Comparison of ENCODE assay signal across 8 mouse cellular contexts in the genomic region with DNA sequence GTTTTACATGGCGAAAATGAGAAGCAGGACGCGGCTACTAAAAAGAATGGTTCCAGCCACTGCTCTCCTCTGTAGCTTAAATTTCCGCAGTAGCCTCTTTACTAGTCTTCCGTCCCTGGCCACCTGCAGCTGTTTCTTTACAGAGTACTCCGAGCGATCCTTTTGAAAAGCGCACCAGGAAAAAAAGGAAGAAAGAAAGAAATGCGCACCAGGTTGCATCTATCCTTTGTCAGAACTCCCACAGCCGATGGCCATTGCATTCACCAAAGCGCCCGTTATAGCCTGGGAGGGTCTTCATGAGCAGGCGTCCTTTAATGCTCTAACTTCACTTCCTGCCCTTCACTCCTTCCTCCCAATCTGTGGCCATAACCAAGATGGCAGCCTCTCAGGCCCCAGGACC. TPM values are rescaled to one million over a fixed set of nuclear protein-coding genes. Genes with fewer than 3 reads are reported as not detected.
DNase-seq lines count a peak whose midpoint lies in the region; ATAC-seq and TF ChIP-seq lines count a peak whose summit lies in the region.

A gene (minus strand): TSS at position 354 of the 400 bp plus-strand sequence.

- ATAC-seq in forebrain, embryonic 14.5 days, result no peak
- no peak; the same call in 1 of the 2 replicates for ATAC-seq in neural tube, embryonic 15.5 days (ENCODE audit: low FRiP score)
- ATAC-seq in erythroid progenitor cell, adult 5-6 weeks (replicated peaks; ENCODE audit: low FRiP score, poor library complexity, severe bottlenecking), result no peak

- peaks cover 19% of the 10 kb centered on the region; the same call in 1 of the 2 replicates for H3K27me3 ChIP-seq in forebrain, embryonic 14.5 days (replicated peaks; ENCODE audit: control insufficient read depth, insufficient read depth, low read length)
- peaks cover 5% of the 10 kb centered on the region; the same call in 1 of the 2 replicates for H3K27me3 ChIP-seq in neural tube, embryonic 15.5 days (replicated peaks)

- H3K4me1 ChIP-seq in forebrain, embryonic 14.5 days (ENCODE audit: control insufficient read depth, insufficient read depth, low read length), result no peaks in the 10 kb centered on the region
- peaks cover 33% of the 10 kb centered on the region for H3K4me1 ChIP-seq in neural tube, embryonic 15.5 days

- intact Hi-C loops in left cerebral cortex, adult 2 months (cut with DNase I), result loop anchor here (5.0 kb wide), 2 partner anchors 36 to 51 kb away; no protein-coding TSS in a partner anchor
- intact Hi-C loops in left cerebral cortex, postnatal 25 days (cut with DNase I), result loop anchor here (2.0 kb wide), 1 partner anchor 21 kb away; no protein-coding TSS in a partner anchor

- peak within 1 kb of the TSS; percentile 94 for H3K27ac ChIP-seq in left cerebral cortex, adult 2 months
- H3K27ac ChIP-seq in forebrain, embryonic 14.5 days (ENCODE audit: low read depth, low read length), result peak within 1 kb of the TSS; percentile 80
- H3K27ac ChIP-seq in neural tube, embryonic 15.5 days (replicated peaks), result peak within 1 kb of the TSS; percentile 90

- no peaks in the 10 kb centered on the region for H3K9me3 ChIP-seq in forebrain, embryonic 14.5 days (replicated peaks; ENCODE audit: control insufficient read depth, low read length)
- H3K9me3 ChIP-seq in neural tube, embryonic 15.5 days (replicated peaks), result no peaks in the 10 kb centered on the region

- H3K4me3 ChIP-seq in left cerebral cortex, adult 2 months, result peak within 1 kb of the TSS; percentile 85
- H3K4me3 ChIP-seq in forebrain, embryonic 14.5 days (ENCODE audit: low read depth, low read length), result peak within 1 kb of the TSS; percentile 71
- peak within 1 kb of the TSS; percentile 65 for H3K4me3 ChIP-seq in neural tube, embryonic 15.5 days (replicated peaks)

- peak within 1 kb of the TSS; percentile 88 for H3K9ac ChIP-seq in forebrain, embryonic 14.5 days (ENCODE audit: low read length)
- H3K9ac ChIP-seq in neural tube, embryonic 15.5 days (replicated peaks), result peak within 1 kb of the TSS; percentile 73

- 2% methylated on average over 13 of the region's 13 CpGs for WGBS in forebrain, embryonic 14.5 days
- 2% methylated on average over 13 of the region's 13 CpGs for WGBS in neural tube, embryonic 15.5 days

- no peak for DNase-seq in left cerebral cortex, adult 2 months (ENCODE audit: extremely low spot score in 1 of 2, low spot score in 2 of 2)
- no peak for DNase-seq in left cerebral cortex, adult 11 months (ENCODE audit: low spot score)
- DNase-seq in forebrain, embryonic 14.5 days (ENCODE audit: low spot score), result peak; percentile 22
- DNase-seq in left cerebral cortex, postnatal 25 days (ENCODE audit: low spot score in 2 of 2), result peak in 1 of 2 experiments; percentile 31
- DNase-seq in adrenal gland, adult (ENCODE audit: inconsistent age in 2 of 2, low spot score in 1 of 2), result no peak
- DNase-seq in right cerebral cortex, adult 18-20 months, result no peak

- TF ChIP-seq CTCF in left cerebral cortex, adult 2 months (IDR thresholded peaks at IDR 0.05), result no peak

- peak within 1 kb of the TSS; percentile 78 for H3K4me2 ChIP-seq in forebrain, embryonic 14.5 days (ENCODE audit: low read length)
- H3K4me2 ChIP-seq in neural tube, embryonic 15.5 days, result peak within 1 kb of the TSS; percentile 64

- no peaks in the 10 kb centered on the region for H3K36me3 ChIP-seq in forebrain, embryonic 14.5 days (ENCODE audit: control insufficient read depth, insufficient read depth, low read length)
- no peaks in the 10 kb centered on the region for H3K36me3 ChIP-seq in neural tube, embryonic 15.5 days

RNA-seq across cellular contexts. Expression of the gene that starts here (rescaled TPM):
- 100 to 1,000 TPM; 171 to 187 TPM for total RNA-seq in left cerebral cortex, adult 2 months (2021)
- 53.4 and 65.6 TPM in 2 replicates for polyA plus RNA-seq in forebrain, embryonic 14.5 days (2014; fragmentation: Nextera tagmentation; extraction: Ambion mirVana)
- total RNA-seq in left cerebral cortex, postnatal 25 days (2021), result 100 to 1,000 TPM; 150 to 173 TPM
- 163 and 187 TPM in 2 replicates for polyA plus RNA-seq in neural tube, embryonic 15.5 days (2015; fragmentation: Nextera tagmentation; extraction: Ambion mirVana)
- not detected in 2 replicates for total RNA-seq in erythroid progenitor cell, adult 5-6 weeks (2015; ENCODE audit: low replicate concordance)
- total RNA-seq in erythroid progenitor cell, adult 5-6 weeks (2017; ENCODE audit: low replicate concordance), result not detected in 2 replicates

Comparison
In these comparisons a context has a peak if more than half of its experiments do, and no peak if none do; other contexts are left out.
1. RNA of the gene that starts here (total RNA-seq): 171 to 187 TPM in left cerebral cortex, adult 2 months and 150 to 173 TPM in left cerebral cortex, postnatal 25 days; not detected in erythroid progenitor cell, adult 5-6 weeks; every median in the first group is over 100 times any median in the second.
2. Peak in every context shown above with its lines, with median percentiles within 50 percentile points of each other: H3K27ac ChIP-seq and H3K4me3 ChIP-seq.